Mouse (Mus musculus) MEL (cell line): Measurements from ENCODE around the gene Trpm3. TPM values are rescaled to one million over a fixed set of nuclear protein-coding genes. Genes with fewer than 3 reads are reported as not detected.

Experiments used
- DNase-seq: peaks from one replicate; pipeline ENCODE4 v3.0.0; 2011; ENCODE audit warnings: low read depth, low spot score
- H3K27ac ChIP-seq: 2 replicates; pipeline ENCODE4 v1.5.1; 2012; ENCODE audit warnings: low read depth, mild to moderate bottlenecking, control low read depth, low read length, moderate library complexity; ENCODE audit not compliant: control insufficient read depth
- H3K27me3 ChIP-seq, 2 experiments: fragments of 150-350 bp in 1 of 2; sonication (generic) in 1 of 2; 2 replicates each; pipeline ENCODE4 v1.6.1; 2012; ENCODE audit warnings: low read length in 2 of 2, mild to moderate bottlenecking in 2 of 2, improper control_type of control experiment in 1 of 2, moderate library complexity in 1 of 2; ENCODE audit not compliant: insufficient read depth in 2 of 2, control insufficient read depth in 1 of 2
- H3K36me3 ChIP-seq, 2 experiments: 2 replicates each; pipeline ENCODE4 v1.6.1; 2012 to 2014; ENCODE audit warnings: low read length in 2 of 2, improper control_type of control experiment in 1 of 2, inconsistent platforms in 1 of 2, mild to moderate bottlenecking in 1 of 2; ENCODE audit not compliant: insufficient read depth in 2 of 2, control insufficient read depth in 1 of 2
- H3K4me1 ChIP-seq, 2 experiments: fragments of 150-350 bp in 1 of 2; sonication (generic) in 1 of 2; 2 replicates each; pipeline ENCODE4 v1.6.1; 2012; ENCODE audit warnings: low read length in 2 of 2, improper control_type of control experiment in 1 of 2, mild to moderate bottlenecking in 1 of 2; ENCODE audit not compliant: insufficient read depth in 2 of 2, control insufficient read depth in 1 of 2
- H3K4me3 ChIP-seq, 2 experiments: fragments of 150-350 bp in 1 of 2; sonication (generic) in 1 of 2; 2 replicates each; pipeline ENCODE4 v1.5.1; 2012; ENCODE audit warnings: low read depth in 2 of 2, low read length in 2 of 2, mild to moderate bottlenecking in 2 of 2, moderate library complexity in 2 of 2, control low read depth in 1 of 2, improper control_type of control experiment in 1 of 2; ENCODE audit not compliant: control insufficient read depth in 1 of 2, insufficient read depth in 1 of 2
- H3K79me2 ChIP-seq: 2 replicates; pipeline ENCODE4 v1.6.1; 2012; ENCODE audit warnings: mild to moderate bottlenecking, low read length, moderate library complexity; ENCODE audit not compliant: control insufficient read depth, poor library complexity, insufficient read depth
- H3K9ac ChIP-seq: 2 replicates; pipeline ENCODE4 v1.6.1; 2012; ENCODE audit warnings: low read depth, mild to moderate bottlenecking, control low read depth, low read length, moderate library complexity; ENCODE audit not compliant: control insufficient read depth, poor library complexity, severe bottlenecking
- H3K9me3 ChIP-seq: fragments of 150-350 bp; sonication (generic); replicated peaks from 2 replicates; pipeline ENCODE4 v1.6.1; 2012; ENCODE audit warnings: mild to moderate bottlenecking, low read length, improper control_type of control experiment, moderate library complexity; ENCODE audit not compliant: insufficient read depth
- BHLHE40 ChIP-seq: IDR thresholded peaks from 2 replicates; pipeline ENCODE4 v1.6.1; 2012; ENCODE audit warnings: low read depth, mild to moderate bottlenecking, inconsistent platforms, low read length, improper control_type of control experiment, borderline replicate concordance
- CHD1 ChIP-seq: IDR thresholded peaks from 2 replicates; pipeline ENCODE4 v1.6.1; 2012; ENCODE audit warnings: low read depth, mild to moderate bottlenecking, inconsistent platforms, low read length, improper control_type of control experiment
- EP300 ChIP-seq, 2 experiments: IDR thresholded peaks; 2 replicates each; pipeline ENCODE4 v1.6.1; 2011; ENCODE audit warnings: improper control_type of control experiment in 2 of 2, low read length in 2 of 2, low read depth in 1 of 2, mild to moderate bottlenecking in 1 of 2
- ETS1 ChIP-seq: IDR thresholded peaks from 2 replicates; pipeline ENCODE4 v1.6.1; 2012; ENCODE audit warnings: low read depth, mild to moderate bottlenecking, inconsistent platforms, low read length, improper control_type of control experiment, moderate library complexity
- GATA1 ChIP-seq: IDR thresholded peaks from 2 replicates; pipeline ENCODE4 v1.6.1; 2011; ENCODE audit warnings: low read depth, low read length, improper control_type of control experiment
- MAFK ChIP-seq: IDR thresholded peaks from 2 replicates; pipeline ENCODE4 v1.6.1; 2011; ENCODE audit warnings: low read depth, mild to moderate bottlenecking, low read length, improper control_type of control experiment, borderline replicate concordance
- MAX ChIP-seq: IDR thresholded peaks from 2 replicates; pipeline ENCODE4 v1.6.1; 2011; ENCODE audit warnings: low read length, improper control_type of control experiment
- MAZ ChIP-seq: IDR thresholded peaks from 2 replicates; pipeline ENCODE4 v1.6.1; 2012; ENCODE audit warnings: low read depth, mild to moderate bottlenecking, inconsistent platforms, low read length, improper control_type of control experiment
- MEF2A ChIP-seq: IDR thresholded peaks from 2 replicates; pipeline ENCODE4 v1.6.1; 2014; ENCODE audit warnings: low read depth, mild to moderate bottlenecking, inconsistent platforms, low read length, improper control_type of control experiment; ENCODE audit not compliant: poor library complexity, insufficient replicate concordance, severe bottlenecking; ENCODE audit errors: extremely low read depth
- MXI1 ChIP-seq: IDR thresholded peaks from 2 replicates; pipeline ENCODE4 v1.6.1; 2011; ENCODE audit warnings: mild to moderate bottlenecking, low read depth, low read length, improper control_type of control experiment
- MYC ChIP-seq: IDR thresholded peaks from 2 replicates; pipeline ENCODE4 v1.6.1; 2011; ENCODE audit warnings: low read depth, mild to moderate bottlenecking, low read length, improper control_type of control experiment, moderate library complexity
- NELFE ChIP-seq: IDR thresholded peaks from 2 replicates; pipeline ENCODE4 v1.6.1; 2011; ENCODE audit warnings: low read depth, low read length, improper control_type of control experiment
- NRF1 ChIP-seq: IDR thresholded peaks from 2 replicates; pipeline ENCODE4 v1.6.1; 2014; ENCODE audit warnings: low read depth, mild to moderate bottlenecking, inconsistent platforms, low read length, improper control_type of control experiment, moderate library complexity; ENCODE audit not compliant: poor library complexity, insufficient read depth, severe bottlenecking
- POLR2AphosphoS2 ChIP-seq: IDR thresholded peaks from 2 replicates; pipeline ENCODE4 v1.6.1; 2011; ENCODE audit warnings: low read length, improper control_type of control experiment
- SIN3A ChIP-seq: IDR thresholded peaks from 2 replicates; pipeline ENCODE4 v1.6.1; 2012; ENCODE audit warnings: low read length, improper control_type of control experiment, inconsistent platforms
- SMC3 ChIP-seq: IDR thresholded peaks from 2 replicates; pipeline ENCODE4 v1.6.1; 2011; ENCODE audit warnings: low read depth, low read length, improper control_type of control experiment
- TAL1 ChIP-seq: IDR thresholded peaks from 2 replicates; pipeline ENCODE4 v1.6.1; 2012; ENCODE audit warnings: mild to moderate bottlenecking, inconsistent platforms, low read length, moderate library complexity, mixed read lengths
- TCF12 ChIP-seq: IDR thresholded peaks from 2 replicates; pipeline ENCODE4 v1.6.1; 2014; ENCODE audit warnings: low read depth, mild to moderate bottlenecking, inconsistent platforms, low read length, improper control_type of control experiment, moderate library complexity
- UBTF ChIP-seq: IDR thresholded peaks from 2 replicates; pipeline ENCODE4 v1.6.1; 2012; ENCODE audit warnings: low read depth, mild to moderate bottlenecking, inconsistent platforms, low read length, improper control_type of control experiment, moderate library complexity, borderline replicate concordance; ENCODE audit not compliant: insufficient read depth
- USF2 ChIP-seq, 2 experiments: IDR thresholded peaks; 2 replicates each; pipeline ENCODE4 v1.6.1; 2011 to 2012; ENCODE audit warnings: improper control_type of control experiment in 2 of 2, low read length in 2 of 2, borderline replicate concordance in 1 of 2, inconsistent platforms in 1 of 2, low read depth in 1 of 2, mild to moderate bottlenecking in 1 of 2; ENCODE audit not compliant: insufficient read depth in 1 of 2
- ZMIZ1 ChIP-seq: IDR thresholded peaks from 2 replicates; pipeline ENCODE4 v1.6.1; 2012; ENCODE audit warnings: low read depth, mild to moderate bottlenecking, inconsistent platforms, low read length, improper control_type of control experiment, moderate library complexity
- ZNF384 ChIP-seq: IDR thresholded peaks from 2 replicates; pipeline ENCODE4 v1.6.1; 2012; ENCODE audit warnings: low read depth, mild to moderate bottlenecking, inconsistent platforms, low read length, improper control_type of control experiment
- polyA plus RNA-seq, 2 experiments: library from polyadenylated mRNA; stranded (reverse) in 1 of 2; unstranded in 1 of 2; fragments of >175 nt in 1 of 2; fragments of >200 nt in 1 of 2; gene quantifications; 2 replicates each; pipeline versions ENCODE4 v1.2.1 to v1.2.4; 2012; ENCODE audit warnings: low replicate concordance in 2 of 2, low read depth in 1 of 2; ENCODE audit not compliant: insufficient read length in 2 of 2, insufficient read depth in 1 of 2, missing spikeins in 1 of 2
- total RNA-seq: library from RNA; depleted of rRNA; stranded (reverse); fragments of 300-350 nt; gene quantifications from 2 replicates; pipeline ENCODE4 v1.2.3, GENCODE M21; 2012

Gene Trpm3
- total and polyA plus RNA-seq, 3 experiments = not detected

DNA sequence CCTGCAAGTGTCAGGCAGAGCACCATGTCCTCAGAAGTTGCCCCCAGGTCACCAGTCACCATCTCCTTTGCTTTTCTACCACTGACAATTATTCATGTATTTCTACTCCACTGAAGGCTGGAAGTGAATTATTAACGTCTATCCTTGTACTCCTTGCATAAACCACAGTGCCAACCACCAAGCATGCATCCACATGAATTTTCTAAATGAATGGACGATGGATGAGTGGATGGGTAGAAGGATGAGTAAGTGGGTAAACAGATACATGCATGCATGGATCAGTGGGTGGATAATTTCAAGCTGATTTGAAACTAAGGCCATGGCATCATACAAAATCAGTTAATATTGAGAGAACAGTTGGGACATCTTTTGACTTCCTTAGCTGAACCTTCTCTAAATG is 644.9 kb downstream of the Trpm3 start:
- no peak for DNase-seq
- Histone ChIP-seq H3K27ac (no peak overlapping the region), H3K4me1 (no peaks in the 10 kb centered on the region), H3K79me2 (no peaks in the 10 kb centered on the region), H3K9ac (no peak overlapping the region)
- no peak for TF ChIP-seq MAZ
- no peak for TF ChIP-seq MAFK
- no peak for TF ChIP-seq USF2 (IDR thresholded peaks at IDR 0.05; ENCODE audit: borderline replicate concordance in 1 of 2, insufficient read depth in 1 of 2, low read depth in 1 of 2, low read length in 2 of 2)
- TF ChIP-seq NELFE = no peak
- no peak for TF ChIP-seq GATA1
- no peak for TF ChIP-seq POLR2AphosphoS2
- no peak for TF ChIP-seq NRF1
- no peak for TF ChIP-seq ETS1
- no peak for TF ChIP-seq ZNF384
- TF ChIP-seq SIN3A = no peak
- TF ChIP-seq CHD1 = no peak
- no peak for TF ChIP-seq SMC3
- no peak for TF ChIP-seq MAX
- TF ChIP-seq ZMIZ1 = no peak
- TF ChIP-seq, all 39 proteins: peak for 0
- Histone ChIP-seq H3K4me3 (no peak overlapping the region), H3K36me3 (no peaks in the 10 kb centered on the region), H3K9me3 (no peaks in the 10 kb centered on the region), H3K27me3 (no peaks in the 10 kb centered on the region)

GRCm38 (mm10) chr19:22789753-22790152 is 650.9 kb downstream of the Trpm3 start:
- no peak for DNase-seq
- H3K27me3 ChIP-seq = no peaks in the 10 kb centered on the region
- H3K9me3 ChIP-seq = no peaks in the 10 kb centered on the region
- H3K9ac ChIP-seq = no peak overlapping the region
- no peaks in the 10 kb centered on the region for H3K4me1 ChIP-seq
- H3K4me3 ChIP-seq = no peak overlapping the region
- no peak overlapping the region for H3K27ac ChIP-seq
- no peaks in the 10 kb centered on the region for H3K36me3 ChIP-seq
- TF ChIP-seq TCF12 = no peak
- TF ChIP-seq MYC = no peak
- no peak for TF ChIP-seq MEF2A
- no peak for TF ChIP-seq TAL1
- TF ChIP-seq ZNF384 = no peak
- no peak for TF ChIP-seq UBTF
- no peak for TF ChIP-seq USF2 (IDR thresholded peaks at IDR 0.05; ENCODE audit: borderline replicate concordance in 1 of 2, insufficient read depth in 1 of 2, low read depth in 1 of 2, low read length in 2 of 2)
- no peak for TF ChIP-seq GATA1
- no peak for TF ChIP-seq MXI1
- TF ChIP-seq BHLHE40 = no peak
- TF ChIP-seq EP300 (IDR thresholded peaks at IDR 0.05; ENCODE audit: low read depth in 1 of 2, low read length in 2 of 2) = no peak
- H3K79me2 ChIP-seq = no peaks in the 10 kb centered on the region
